Mouse (Mus musculus): ENCODE results near the gene Usp21.

DNA sequence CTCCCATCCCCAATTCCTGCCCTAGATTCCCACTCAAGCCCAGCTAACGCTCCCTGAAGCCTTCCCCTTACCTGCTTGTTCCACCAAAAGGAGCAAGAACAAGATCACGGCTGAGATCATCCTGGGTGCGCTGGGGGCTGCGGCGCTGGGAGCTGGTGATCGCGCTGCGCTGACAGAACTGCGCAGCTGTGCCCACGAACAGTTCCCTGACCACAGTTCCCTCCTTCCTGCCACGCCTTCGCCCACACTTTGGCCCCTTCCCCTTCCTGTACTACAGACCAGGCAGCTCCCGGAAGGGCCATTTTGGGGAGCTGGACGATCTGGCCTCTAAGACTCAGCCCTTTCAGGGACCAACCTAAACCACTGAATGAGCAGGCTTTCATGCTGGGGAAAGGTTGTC is 53.7 kb downstream of the Usp21 start, which contains the start of gene Fcer1g:
- TF ChIP-seq POLR2A (IDR thresholded peaks at IDR 0.05; ENCODE audit: borderline replicate concordance, extremely low read depth, insufficient read depth, insufficient read length, poor library complexity, severe bottlenecking) (no peak), CTCF (IDR thresholded peaks at IDR 0.05; ENCODE audit: borderline replicate concordance, extremely low read depth, insufficient read depth, insufficient read length) (no peak)
